Mouse (Mus musculus) lung, postnatal 0 days (tissue): ENCODE measurements at regions not wholly inside any gene's neighbourhood (a gene's known extent, or its start where the extent isn't known, plus 50 kb on each side); places are given as distances from the start of the nearest gene placed in this dataset.
A peak's percentile ranks its signal among the peaks of the same experiment; 100 is the strongest.

Experiments used
- ATAC-seq: fragments of 200-750 bp; cut with Nextera tagmentation; 2 replicates; pipeline ENCODE4 v1.8.0; 2017; ENCODE audit warnings: moderate library complexity
- DNase-seq: peaks from one replicate; pipeline ENCODE4 v3.0.0-alpha.2; 2016; ENCODE audit warnings: low spot score
- H3K27ac ChIP-seq: fragments of 300-500 bp; sonication (generic); 2 replicates; pipeline ENCODE4 v1.5.1; 2014; ENCODE audit warnings: antibody characterized with exemption, mild to moderate bottlenecking, low read length, mixed read lengths
- H3K27me3 ChIP-seq: fragments of 300-500 bp; sonication (generic); replicated peaks from 2 replicates; pipeline ENCODE4 v1.6.1; 2014; ENCODE audit warnings: low read length, mixed read lengths; ENCODE audit not compliant: insufficient read depth
- H3K36me3 ChIP-seq: fragments of 300-500 bp; sonication (generic); 2 replicates; pipeline ENCODE4 v1.6.1; 2014; ENCODE audit warnings: low read length, mixed read lengths; ENCODE audit not compliant: insufficient read depth
- H3K4me1 ChIP-seq: fragments of 300-500 bp; sonication (generic); 2 replicates; pipeline ENCODE4 v1.6.1; 2014; ENCODE audit warnings: antibody characterized with exemption, low read depth, low read length, mixed read lengths; ENCODE audit not compliant: insufficient read depth
- H3K4me2 ChIP-seq: fragments of 300-500 bp; sonication (generic); replicated peaks from 2 replicates; pipeline ENCODE4 v1.6.1; 2014; ENCODE audit warnings: low read depth, mild to moderate bottlenecking, low read length, moderate library complexity, mixed read lengths
- H3K4me3 ChIP-seq: fragments of 300-500 bp; sonication (generic); 2 replicates; pipeline ENCODE4 v1.5.1; 2014; ENCODE audit warnings: low read depth, low read length
- H3K9ac ChIP-seq: fragments of 300-500 bp; sonication (generic); replicated peaks from 2 replicates; pipeline ENCODE4 v1.6.1; 2014; ENCODE audit warnings: low read depth, mild to moderate bottlenecking
- H3K9me3 ChIP-seq: fragments of 300-500 bp; sonication (generic); 2 replicates; pipeline ENCODE4 v1.6.1; 2016; ENCODE audit warnings: low read length, mixed read lengths
- CTCF ChIP-seq: IDR thresholded peaks from 2 replicates; pipeline ENCODE4 v1.5.1; 2016; ENCODE audit warnings: antibody characterized with exemption, mild to moderate bottlenecking
- EP300 ChIP-seq: IDR thresholded peaks from 2 replicates; pipeline ENCODE4 v1.6.1; 2016; ENCODE audit warnings: antibody characterized with exemption, mild to moderate bottlenecking, control low read depth
- WGBS: fragments of 180-500 bp; shearing (Covaris S2); extraction: QIAGEN DNeasy Blood & Tissue Kit; methylation state at CpG from one replicate; pipeline ENCODE4 v1.1.7; 2014; 5-methylcytosine and 5-hydroxymethylcytosine counted together

DNA sequence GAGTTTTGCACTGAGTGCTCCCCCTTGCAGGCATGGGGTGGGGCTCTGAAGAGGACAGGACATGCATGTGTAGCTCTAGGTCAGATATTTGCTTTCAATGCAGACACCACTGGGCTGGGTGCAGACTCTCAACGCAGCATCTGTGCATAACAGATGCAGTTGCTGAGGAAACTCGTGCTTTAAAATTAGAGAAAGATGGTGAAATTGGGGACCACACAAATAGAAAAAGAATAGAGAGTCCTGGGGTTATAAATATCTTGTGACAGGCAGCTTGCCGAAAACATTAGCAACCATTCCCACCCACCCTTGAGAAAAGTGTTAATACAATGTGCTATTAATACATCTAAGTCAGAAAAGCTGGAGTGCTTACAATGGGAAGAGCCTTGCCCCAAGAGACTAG, 133.3 kb upstream of the Ankrd50 start:
- no peaks in the 10 kb centered on the region for H3K27me3 ChIP-seq

DNA sequence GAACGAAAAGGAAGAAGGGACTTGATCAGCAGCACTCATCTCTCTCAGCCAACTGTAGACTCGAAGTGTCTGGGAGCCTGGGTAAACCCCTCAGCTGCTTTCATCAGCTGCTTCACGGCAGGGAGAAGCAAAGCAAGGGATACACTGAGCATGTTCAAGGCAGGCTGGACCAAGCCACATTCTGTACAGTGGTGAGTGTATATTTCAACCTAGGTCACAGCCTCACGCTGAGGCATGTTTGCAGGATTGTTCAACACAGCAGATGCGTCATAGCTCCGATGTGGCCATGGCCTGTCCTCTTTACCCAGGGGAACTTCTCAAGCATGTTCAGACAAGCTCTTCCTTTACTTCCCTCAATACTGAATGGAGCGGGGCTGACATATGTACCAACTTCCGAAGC, 132.6 kb upstream of the Ankrd50 start:
- WGBS: 69% methylated on average over 8 of the region's 8 CpGs
- Histone ChIP-seq H3K4me3 (no peak overlapping the region), H3K27me3 (no peaks in the 10 kb centered on the region), H3K4me2 (no peak overlapping the region), H3K4me1 (no peaks in the 10 kb centered on the region), H3K36me3 (no peaks in the 10 kb centered on the region), H3K9ac (no peak overlapping the region), H3K27ac (no peak overlapping the region), H3K9me3 (no peaks in the 10 kb centered on the region)
- TF ChIP-seq EP300: no peak
- ATAC-seq: no peak; the same call in 1 of the 2 replicates
- no peak for DNase-seq

More for the DNA sequence above, 133.3 kb upstream of the Ankrd50 start:
- ATAC-seq (no peak), DNase-seq (no peak)
- H3K9ac ChIP-seq: no peak overlapping the region
- WGBS: 42% methylated on average over 3 of the region's 3 CpGs
- H3K4me1 ChIP-seq: no peaks in the 10 kb centered on the region
- H3K9me3 ChIP-seq: no peaks in the 10 kb centered on the region
- no peaks in the 10 kb centered on the region for H3K36me3 ChIP-seq
- no peak overlapping the region for H3K4me2 ChIP-seq
- TF ChIP-seq CTCF: no peak
- TF ChIP-seq EP300: no peak
- H3K4me3 ChIP-seq: no peak overlapping the region
- H3K27ac ChIP-seq: no peak overlapping the region

DNA sequence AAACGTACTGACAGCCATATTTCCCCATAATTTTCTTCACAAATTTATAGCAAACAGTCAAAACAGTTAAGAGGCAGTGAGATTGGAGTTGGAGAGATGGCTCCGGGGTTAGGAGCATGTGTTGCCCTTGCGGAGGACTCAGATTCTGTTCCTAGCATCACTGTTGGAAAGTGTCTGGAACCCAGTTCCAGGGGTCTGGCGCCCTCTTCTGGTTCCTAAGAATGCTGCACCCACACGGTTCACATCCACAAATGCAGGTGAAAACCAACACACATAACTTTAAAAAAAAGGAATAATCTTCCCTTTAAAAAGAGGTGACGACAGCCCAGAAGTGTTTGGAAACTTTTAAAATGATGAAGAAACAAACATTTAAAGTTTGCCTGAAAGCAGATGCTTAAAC, 129.1 kb upstream of the Ankrd50 start:
- no peak overlapping the region for H3K4me2 ChIP-seq
- no peak for DNase-seq
- H3K27ac ChIP-seq: no peak overlapping the region
- no peak overlapping the region for H3K4me3 ChIP-seq
- no peaks in the 10 kb centered on the region for H3K9me3 ChIP-seq
- no peaks in the 10 kb centered on the region for H3K36me3 ChIP-seq
- ATAC-seq: no peak
- no peaks in the 10 kb centered on the region for H3K4me1 ChIP-seq
- WGBS: 73% methylated on average over 6 of the region's 6 CpGs
- no peak overlapping the region for H3K9ac ChIP-seq
- peak; percentile 50 for TF ChIP-seq CTCF
- no peak for TF ChIP-seq EP300
- no peaks in the 10 kb centered on the region for H3K27me3 ChIP-seq

DNA sequence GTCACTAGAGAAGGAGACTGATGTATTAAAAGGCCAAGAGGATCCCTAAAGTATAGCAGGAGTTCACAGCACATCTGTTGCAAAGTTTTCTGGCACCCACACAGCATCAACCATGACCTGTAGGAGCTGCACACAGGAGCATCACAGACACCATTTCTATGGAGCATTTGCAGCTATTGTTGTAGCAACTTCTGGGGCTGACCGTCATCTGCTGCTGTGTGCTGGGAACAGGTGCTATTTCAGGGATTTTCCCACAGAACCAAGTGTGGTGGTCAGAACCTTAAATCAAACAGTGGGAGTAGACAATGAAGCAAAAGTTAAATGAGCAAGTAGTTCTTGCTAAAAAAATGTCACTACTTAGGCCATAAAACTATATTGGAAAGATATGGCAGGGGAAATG, 106.9 kb upstream of the Ankrd50 start:
- WGBS: 100% methylated on average over 1 of the region's 1 CpGs
- no peaks in the 10 kb centered on the region for H3K36me3 ChIP-seq
- H3K4me3 ChIP-seq: no peak overlapping the region
- DNase-seq (no peak), ATAC-seq (no peak)
- no peaks in the 10 kb centered on the region for H3K27me3 ChIP-seq
- no peaks in the 10 kb centered on the region for H3K9me3 ChIP-seq
- H3K4me1 ChIP-seq: no peaks in the 10 kb centered on the region
- no peak overlapping the region for H3K27ac ChIP-seq
- TF ChIP-seq EP300: no peak
- no peak for TF ChIP-seq CTCF
- H3K4me2 ChIP-seq: no peak overlapping the region
- no peak overlapping the region for H3K9ac ChIP-seq

DNA sequence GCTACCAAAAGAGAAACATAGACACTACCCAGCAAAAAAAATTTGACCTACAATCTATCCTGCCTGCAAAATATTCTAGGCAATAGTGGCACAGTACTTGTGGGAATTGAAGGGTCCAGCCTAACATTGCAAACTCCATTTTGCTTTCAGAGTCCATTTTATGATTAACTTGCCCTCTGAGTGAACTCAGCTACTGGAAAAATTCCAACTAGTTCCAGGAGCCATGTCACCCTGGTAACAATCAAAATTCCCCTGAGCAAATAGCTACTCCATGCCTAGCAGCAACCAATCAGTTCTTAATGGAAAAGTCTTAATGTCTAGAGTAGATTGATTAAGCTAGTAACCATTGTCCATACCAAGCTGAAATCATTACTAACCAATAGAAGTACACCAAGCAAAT, 104.3 kb upstream of the Ankrd50 start:
- H3K4me3 ChIP-seq: no peak overlapping the region
- no peak overlapping the region for H3K4me2 ChIP-seq
- no peaks in the 10 kb centered on the region for H3K9me3 ChIP-seq
- DNase-seq (no peak), ATAC-seq (no peak)
- no peak overlapping the region for H3K27ac ChIP-seq
- no peak for TF ChIP-seq EP300
- no peak for TF ChIP-seq CTCF
- no peak overlapping the region for H3K9ac ChIP-seq
- no peaks in the 10 kb centered on the region for H3K27me3 ChIP-seq
- peaks cover 3% of the 10 kb centered on the region for H3K4me1 ChIP-seq
- H3K36me3 ChIP-seq: no peaks in the 10 kb centered on the region

DNA sequence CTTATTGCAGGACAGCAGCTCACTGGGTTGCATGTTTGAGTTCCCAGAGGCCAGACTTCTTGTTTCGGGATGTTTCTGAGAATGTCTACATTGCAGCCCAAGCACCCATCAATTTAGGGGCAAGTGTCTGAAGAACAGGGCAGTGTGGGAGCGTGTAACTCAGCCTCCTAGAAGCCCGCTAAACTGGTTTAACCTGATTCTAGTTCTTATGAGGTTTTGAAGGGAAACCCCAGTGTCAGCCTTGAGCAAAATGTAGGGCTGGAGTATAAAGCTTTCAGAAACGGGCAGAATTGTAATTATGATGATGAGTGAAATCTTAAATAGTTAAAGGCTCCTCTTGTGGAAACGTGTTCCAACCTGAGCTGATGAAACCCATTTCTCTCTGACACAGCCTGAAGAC, 100.9 kb upstream of the Ankrd50 start:
- Histone ChIP-seq H3K4me2 (no peak overlapping the region), H3K4me1 (peaks cover 3% of the 10 kb centered on the region), H3K27me3 (no peaks in the 10 kb centered on the region), H3K4me3 (no peak overlapping the region), H3K36me3 (no peaks in the 10 kb centered on the region), H3K9ac (no peak overlapping the region), H3K9me3 (no peaks in the 10 kb centered on the region), H3K27ac (no peak overlapping the region)
- ATAC-seq (no peak), DNase-seq (no peak)
- 55% methylated on average over 5 of the region's 5 CpGs for whole genome bisulfite sequencing
- TF ChIP-seq EP300 (no peak), CTCF (no peak)

DNA sequence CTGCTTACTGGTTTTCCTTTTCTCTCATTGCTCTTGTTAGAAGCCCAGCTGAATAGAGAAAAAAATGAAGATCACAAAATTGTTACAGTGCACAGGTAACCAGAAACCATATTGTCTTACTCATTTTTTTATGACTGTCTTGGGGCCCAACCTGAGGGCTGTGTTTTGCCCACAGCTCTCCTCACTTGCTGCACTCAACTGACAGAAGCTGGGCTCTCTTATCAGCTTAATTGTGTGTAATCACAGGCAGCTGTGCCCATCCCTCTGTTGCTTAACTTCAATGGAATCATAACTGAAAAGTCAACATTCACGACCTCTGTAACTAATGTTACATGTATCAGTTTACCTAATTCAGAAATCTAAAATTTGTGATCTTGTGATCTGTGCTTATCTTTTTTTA, 95.1 kb upstream of the Ankrd50 start:
- Histone ChIP-seq H3K27ac (no peak overlapping the region), H3K9me3 (no peaks in the 10 kb centered on the region), H3K27me3 (no peaks in the 10 kb centered on the region), H3K9ac (no peak overlapping the region), H3K4me2 (no peak overlapping the region), H3K36me3 (no peaks in the 10 kb centered on the region), H3K4me3 (no peak overlapping the region), H3K4me1 (no peaks in the 10 kb centered on the region)
- WGBS: 58% methylated on average over 1 of the region's 1 CpGs
- TF ChIP-seq CTCF: no peak
- TF ChIP-seq EP300: no peak
- ATAC-seq (no peak), DNase-seq (no peak)
